Mouse (Mus musculus): ENCODE measurements at regions not wholly inside any gene's neighbourhood (a gene's known extent, or its start where the extent isn't known, plus 50 kb on each side); places are given as distances from the start of the nearest gene placed in this dataset.

GRCm38 (mm10) chr3:58320812-58321211 is 93.7 kb upstream of the Tsc22d2 start:
- DNase-seq (ENCODE audit: low spot score): no peak
- no peak overlapping the region for H3K4me2 ChIP-seq (ENCODE audit: low read depth, low read length)
- H3K27me3 ChIP-seq (ENCODE audit: control insufficient read depth, insufficient read depth, low read length): no peaks in the 10 kb centered on the region
- no peak overlapping the region for H3K27ac ChIP-seq (replicated peaks; ENCODE audit: low read depth, low read length)
- WGBS: 69% methylated on average over 4 of the region's 4 CpGs
- no peak overlapping the region for H3K4me3 ChIP-seq (ENCODE audit: low read depth, low read length)
- no peak overlapping the region for H3K9ac ChIP-seq (replicated peaks; ENCODE audit: low read length)
- no peak for ATAC-seq (replicated peaks; ENCODE audit: insufficient number of reproducible peaks, low FRiP score, low TSS enrichment, low read depth)
- H3K9me3 ChIP-seq (replicated peaks; ENCODE audit: control insufficient read depth, low read length): no peaks in the 10 kb centered on the region
- no peaks in the 10 kb centered on the region for H3K36me3 ChIP-seq (replicated peaks; ENCODE audit: control insufficient read depth, insufficient read depth, low read depth, low read length)
- H3K4me1 ChIP-seq (ENCODE audit: control insufficient read depth, insufficient read depth, low read length): no peaks in the 10 kb centered on the region

DNA sequence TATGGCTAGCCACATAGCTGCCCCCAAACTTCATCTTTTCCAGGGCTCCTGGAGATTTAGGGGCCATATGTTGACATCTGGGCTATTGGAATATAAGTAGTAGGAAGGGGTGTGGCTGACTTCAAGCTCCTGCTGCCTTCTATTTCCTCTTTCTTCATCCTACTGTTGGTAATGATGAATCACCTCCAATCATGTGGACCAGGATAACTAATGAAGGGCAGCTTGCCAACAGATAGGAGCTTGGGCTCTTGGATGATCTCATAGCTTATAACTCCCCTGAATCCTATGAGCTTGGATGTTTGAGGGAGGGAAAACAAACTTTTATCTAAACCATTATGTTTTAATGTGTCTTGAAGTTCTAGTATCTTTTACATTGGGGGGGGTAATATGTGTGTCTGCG is 92.2 kb upstream of the Tsc22d2 start:
- no peak for ATAC-seq (replicated peaks; ENCODE audit: insufficient number of reproducible peaks, low FRiP score, low TSS enrichment, low read depth)
- Histone ChIP-seq H3K9me3 (replicated peaks; ENCODE audit: control insufficient read depth, low read length) (no peaks in the 10 kb centered on the region), H3K4me2 (ENCODE audit: low read depth, low read length) (no peak overlapping the region), H3K4me3 (ENCODE audit: low read depth, low read length) (no peak overlapping the region), H3K27me3 (ENCODE audit: control insufficient read depth, insufficient read depth, low read length) (no peaks in the 10 kb centered on the region), H3K4me1 (ENCODE audit: control insufficient read depth, insufficient read depth, low read length) (no peaks in the 10 kb centered on the region), H3K27ac (replicated peaks; ENCODE audit: low read depth, low read length) (no peak overlapping the region), H3K9ac (replicated peaks; ENCODE audit: low read length) (no peak overlapping the region), H3K36me3 (replicated peaks; ENCODE audit: control insufficient read depth, insufficient read depth, low read depth, low read length) (no peaks in the 10 kb centered on the region)
- DNase-seq (ENCODE audit: low spot score): no peak
- WGBS: 100% methylated on average over 1 of the region's 1 CpGs

- H3K36me3 ChIP-seq (replicated peaks; ENCODE audit: control insufficient read depth, insufficient read depth, low read depth, low read length): no peaks in the 10 kb centered on the region
- 88% methylated on average over 2 of the region's 2 CpGs for WGBS
Observed at GRCm38 (mm10) chr3:58327721-58328120, 86.8 kb upstream of the Tsc22d2 start.

DNA sequence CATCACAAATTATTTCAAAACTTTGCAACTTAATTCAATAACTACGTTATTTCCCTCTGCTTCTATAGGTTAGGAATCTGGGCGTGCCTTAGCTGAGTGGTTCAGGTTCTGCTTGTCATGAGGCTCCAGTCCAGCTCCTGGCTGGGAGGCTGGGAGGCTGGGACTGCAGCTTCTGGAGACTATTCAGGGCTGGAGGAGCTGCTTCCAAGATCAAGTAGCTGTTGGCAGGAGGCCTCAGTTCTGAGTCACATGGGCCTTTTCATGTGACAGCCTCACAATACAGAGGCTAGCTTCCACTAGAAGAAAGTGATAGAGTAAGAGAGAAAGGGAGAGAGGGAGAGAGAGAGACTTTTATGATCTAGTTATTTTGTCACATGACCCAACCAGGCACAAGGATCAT is 84.3 kb upstream of the Tsc22d2 start:
- no peak for ATAC-seq (replicated peaks; ENCODE audit: insufficient number of reproducible peaks, low FRiP score, low TSS enrichment, low read depth)
- WGBS: 79% methylated on average over 2 of the region's 2 CpGs
- H3K36me3 ChIP-seq (replicated peaks; ENCODE audit: control insufficient read depth, insufficient read depth, low read depth, low read length): no peaks in the 10 kb centered on the region
- H3K9ac ChIP-seq (replicated peaks; ENCODE audit: low read length): no peak overlapping the region
- DNase-seq (ENCODE audit: low spot score): no peak
- no peaks in the 10 kb centered on the region for H3K4me1 ChIP-seq (ENCODE audit: control insufficient read depth, insufficient read depth, low read length)
- H3K4me2 ChIP-seq (ENCODE audit: low read depth, low read length): no peak overlapping the region
- H3K27ac ChIP-seq (replicated peaks; ENCODE audit: low read depth, low read length): no peak overlapping the region
- no peak overlapping the region for H3K4me3 ChIP-seq (ENCODE audit: low read depth, low read length)
- no peaks in the 10 kb centered on the region for H3K9me3 ChIP-seq (replicated peaks; ENCODE audit: control insufficient read depth, low read length)
- H3K27me3 ChIP-seq (ENCODE audit: control insufficient read depth, insufficient read depth, low read length): no peaks in the 10 kb centered on the region

More at GRCm38 (mm10) chr3:58327721-58328120, 86.8 kb upstream of the Tsc22d2 start:
- no peaks in the 10 kb centered on the region for H3K4me1 ChIP-seq (ENCODE audit: control insufficient read depth, insufficient read depth, low read length)
- H3K9ac ChIP-seq (replicated peaks; ENCODE audit: low read length): no peak overlapping the region
- ATAC-seq (replicated peaks; ENCODE audit: insufficient number of reproducible peaks, low FRiP score, low TSS enrichment, low read depth) (no peak), DNase-seq (ENCODE audit: low spot score) (no peak)
- H3K4me3 ChIP-seq (ENCODE audit: low read depth, low read length): no peak overlapping the region
- H3K27me3 ChIP-seq (ENCODE audit: control insufficient read depth, insufficient read depth, low read length): no peaks in the 10 kb centered on the region
- H3K9me3 ChIP-seq (replicated peaks; ENCODE audit: control insufficient read depth, low read length): no peaks in the 10 kb centered on the region
- no peak overlapping the region for H3K4me2 ChIP-seq (ENCODE audit: low read depth, low read length)
- no peak overlapping the region for H3K27ac ChIP-seq (replicated peaks; ENCODE audit: low read depth, low read length)

DNA sequence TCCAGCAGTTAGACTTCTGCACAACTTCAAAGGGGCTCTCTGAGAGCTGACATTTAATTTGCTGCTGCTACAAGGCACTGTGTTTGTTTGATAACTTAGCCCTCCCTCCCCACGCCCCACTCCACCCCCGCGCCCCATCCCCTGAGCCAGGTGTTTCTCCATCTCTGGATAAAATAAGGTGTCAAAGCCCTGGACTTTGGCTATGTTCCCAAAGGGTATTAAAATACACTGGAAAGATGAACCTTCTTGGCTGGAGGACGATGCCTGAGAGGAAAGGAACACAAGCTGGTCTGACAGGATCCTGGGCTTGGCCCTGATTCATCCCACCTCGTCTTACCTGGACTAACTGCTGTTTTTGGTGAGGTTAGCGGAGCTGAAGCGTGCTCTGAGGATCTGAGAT is 80.5 kb upstream of the Tsc22d2 start:
- Histone ChIP-seq H3K27me3 (ENCODE audit: control insufficient read depth, insufficient read depth, low read length) (no peaks in the 10 kb centered on the region), H3K36me3 (replicated peaks; ENCODE audit: control insufficient read depth, insufficient read depth, low read depth, low read length) (no peaks in the 10 kb centered on the region), H3K9ac (replicated peaks; ENCODE audit: low read length) (no peak overlapping the region), H3K9me3 (replicated peaks; ENCODE audit: control insufficient read depth, low read length) (no peaks in the 10 kb centered on the region), H3K27ac (replicated peaks; ENCODE audit: low read depth, low read length) (no peak overlapping the region), H3K4me3 (ENCODE audit: low read depth, low read length) (no peak overlapping the region), H3K4me1 (ENCODE audit: control insufficient read depth, insufficient read depth, low read length) (no peaks in the 10 kb centered on the region; the same call in 1 of the 2 replicates), H3K4me2 (ENCODE audit: low read depth, low read length) (no peak overlapping the region)
- 60% methylated on average over 7 of the region's 7 CpGs for WGBS
- ATAC-seq (replicated peaks; ENCODE audit: insufficient number of reproducible peaks, low FRiP score, low TSS enrichment, low read depth) (no peak), DNase-seq (ENCODE audit: low spot score) (no peak)

- no peak overlapping the region for H3K27ac ChIP-seq (replicated peaks; ENCODE audit: low read depth, low read length)
- ATAC-seq (replicated peaks; ENCODE audit: insufficient number of reproducible peaks, low FRiP score, low TSS enrichment, low read depth): no peak
Observed at GRCm38 (mm10) chr3:58335277-58335676, 79.2 kb upstream of the Tsc22d2 start.

GRCm38 (mm10) chr3:58336135-58336534 is 78.4 kb upstream of the Tsc22d2 start:
- no peaks in the 10 kb centered on the region for H3K36me3 ChIP-seq (replicated peaks; ENCODE audit: control insufficient read depth, insufficient read depth, low read depth, low read length)
- 46% methylated on average over 5 of the region's 5 CpGs for WGBS
- ATAC-seq (replicated peaks; ENCODE audit: insufficient number of reproducible peaks, low FRiP score, low TSS enrichment, low read depth): no peak
- H3K27me3 ChIP-seq (ENCODE audit: control insufficient read depth, insufficient read depth, low read length): no peaks in the 10 kb centered on the region
- no peak overlapping the region for H3K4me2 ChIP-seq (ENCODE audit: low read depth, low read length)
- DNase-seq (ENCODE audit: low spot score): peak; percentile 26
- H3K27ac ChIP-seq (replicated peaks; ENCODE audit: low read depth, low read length): peak overlapping the region; percentile 41; the same call in 1 of the 2 replicates
- H3K9ac ChIP-seq (replicated peaks; ENCODE audit: low read length): no peak overlapping the region
- H3K9me3 ChIP-seq (replicated peaks; ENCODE audit: control insufficient read depth, low read length): no peaks in the 10 kb centered on the region
- H3K4me1 ChIP-seq (ENCODE audit: control insufficient read depth, insufficient read depth, low read length): no peaks in the 10 kb centered on the region; the same call in 1 of the 2 replicates
- no peak overlapping the region for H3K4me3 ChIP-seq (ENCODE audit: low read depth, low read length)

More at GRCm38 (mm10) chr3:58335277-58335676, 79.2 kb upstream of the Tsc22d2 start:
- no peak overlapping the region for H3K4me3 ChIP-seq (ENCODE audit: low read depth, low read length)
- H3K4me2 ChIP-seq (ENCODE audit: low read depth, low read length): no peak overlapping the region
- H3K27me3 ChIP-seq (ENCODE audit: control insufficient read depth, insufficient read depth, low read length): no peaks in the 10 kb centered on the region
- no peaks in the 10 kb centered on the region for H3K36me3 ChIP-seq (replicated peaks; ENCODE audit: control insufficient read depth, insufficient read depth, low read depth, low read length)
- no peak overlapping the region for H3K9ac ChIP-seq (replicated peaks; ENCODE audit: low read length)
- WGBS: 68% methylated on average over 6 of the region's 6 CpGs
- no peak for DNase-seq (ENCODE audit: low spot score)
- no peaks in the 10 kb centered on the region for H3K9me3 ChIP-seq (replicated peaks; ENCODE audit: control insufficient read depth, low read length)
- H3K4me1 ChIP-seq (ENCODE audit: control insufficient read depth, insufficient read depth, low read length): no peaks in the 10 kb centered on the region; the same call in 1 of the 2 replicates

- H3K4me3 ChIP-seq (ENCODE audit: low read depth, low read length): no peak overlapping the region
- H3K4me1 ChIP-seq (ENCODE audit: control insufficient read depth, insufficient read depth, low read length): no peaks in the 10 kb centered on the region; the same call in 1 of the 2 replicates
- H3K36me3 ChIP-seq (replicated peaks; ENCODE audit: control insufficient read depth, insufficient read depth, low read depth, low read length): no peaks in the 10 kb centered on the region
- ATAC-seq (replicated peaks; ENCODE audit: insufficient number of reproducible peaks, low FRiP score, low TSS enrichment, low read depth) (no peak), DNase-seq (ENCODE audit: low spot score) (no peak)
- no peak overlapping the region for H3K4me2 ChIP-seq (ENCODE audit: low read depth, low read length)
- WGBS: 67% methylated on average over 6 of the region's 6 CpGs
- no peak overlapping the region for H3K9ac ChIP-seq (replicated peaks; ENCODE audit: low read length)
- no peaks in the 10 kb centered on the region for H3K9me3 ChIP-seq (replicated peaks; ENCODE audit: control insufficient read depth, low read length)
- H3K27me3 ChIP-seq (ENCODE audit: control insufficient read depth, insufficient read depth, low read length): no peaks in the 10 kb centered on the region
- H3K27ac ChIP-seq (replicated peaks; ENCODE audit: low read depth, low read length): no peak overlapping the region
Observed at GRCm38 (mm10) chr3:58336590-58336989, 77.9 kb upstream of the Tsc22d2 start.

All from embryonic facial prominence, embryonic 11.5 days (tissue).